Mouse (Mus musculus) heart, embryonic 13.5 days (tissue): ENCODE measurements around the gene Zbtb46. TPM values are rescaled to one million over a fixed set of nuclear protein-coding genes. Genes with fewer than 3 reads are reported as not detected.
A peak's percentile ranks its signal among the peaks of the same experiment; 100 is the strongest.

Experiments
- ATAC-seq: fragments of 200-750 bp; cut with Nextera tagmentation; 2 replicates; pipeline ENCODE4 v1.8.0; 2017; ENCODE audit warnings: moderate TSS enrichment; ENCODE audit not compliant: insufficient number of reproducible peaks, low FRiP score, low TSS enrichment; ENCODE audit errors: extremely low read depth
- H3K27ac ChIP-seq: fragments of 300-500 bp; sonication (generic); replicated peaks from 2 replicates; pipeline ENCODE4 v1.5.1; 2015; ENCODE audit warnings: moderate library complexity, mild to moderate bottlenecking, inconsistent platforms
- H3K27me3 ChIP-seq: fragments of 300-500 bp; sonication (generic); replicated peaks from 2 replicates; pipeline ENCODE4 v1.6.1; 2015; ENCODE audit warnings: mild to moderate bottlenecking, inconsistent platforms
- H3K36me3 ChIP-seq: fragments of 300-500 bp; sonication (generic); 2 replicates; pipeline ENCODE4 v1.6.1; 2015; ENCODE audit warnings: mild to moderate bottlenecking, inconsistent platforms
- H3K4me1 ChIP-seq: fragments of 300-500 bp; sonication (generic); 2 replicates; pipeline ENCODE4 v1.6.1; 2015; ENCODE audit warnings: inconsistent platforms
- H3K4me2 ChIP-seq: fragments of 300-500 bp; sonication (generic); 2 replicates; pipeline ENCODE4 v1.6.1; 2015; ENCODE audit warnings: inconsistent platforms, mild to moderate bottlenecking, moderate library complexity
- H3K4me3 ChIP-seq: fragments of 300-500 bp; sonication (generic); 2 replicates; pipeline ENCODE4 v1.5.1; 2015; ENCODE audit warnings: moderate library complexity, mild to moderate bottlenecking, inconsistent platforms
- H3K9ac ChIP-seq: fragments of 300-500 bp; sonication (generic); 2 replicates; pipeline ENCODE4 v1.6.1; 2015; ENCODE audit warnings: inconsistent platforms, mild to moderate bottlenecking, moderate library complexity
- H3K9me3 ChIP-seq: fragments of 300-500 bp; sonication (generic); 2 replicates; pipeline ENCODE4 v1.6.1; 2016; ENCODE audit warnings: inconsistent platforms
- WGBS: fragments of 180-500 bp; shearing (Covaris S2); methylation state at CpG from one replicate; pipeline ENCODE4 v1.1.7; 2015; ENCODE audit warnings: mixed read lengths; 5-methylcytosine and 5-hydroxymethylcytosine counted together
- polyA plus RNA-seq: library from polyadenylated mRNA; unstranded; fragments of >200 nt; fragmentation: Nextera tagmentation; extraction: Ambion mirVana; gene quantifications from 2 replicates; pipeline ENCODE4 v1.2.1, GENCODE M21; 2015

Zbtb46 gene
- polyA plus RNA-seq, 1 experiment from 2014 or later, result 10.6 TPM

- 0 out of 2 replicates have a peak overlapping the region, but pooled peaks have one; percentile 10 for H3K27ac ChIP-seq
- no peaks in the 10 kb centered on the region for H3K27me3 ChIP-seq
- H3K4me2 ChIP-seq, result no peak overlapping the region
- H3K4me3 ChIP-seq, result no peak overlapping the region
- H3K9ac ChIP-seq, result no peak overlapping the region
- no peaks in the 10 kb centered on the region for H3K36me3 ChIP-seq
- 78% methylated on average over 2 of the region's 2 CpGs for WGBS
- H3K4me1 ChIP-seq, result peaks cover 13% of the 10 kb centered on the region
- no peak for ATAC-seq
- H3K9me3 ChIP-seq, result no peaks in the 10 kb centered on the region
Measured at GRCm38 (mm10) chr2:181436246-181436645, 23.0 kb downstream of the Zbtb46 start.

- H3K36me3 ChIP-seq, result peaks cover 19% of the 10 kb centered on the region
- peak overlapping the region; percentile 48; the same call in 1 of the 2 replicates for H3K27ac ChIP-seq
- no peak overlapping the region for H3K4me3 ChIP-seq
- 51% methylated on average over 9 of the region's 9 CpGs for WGBS
- no peak for ATAC-seq
- H3K9me3 ChIP-seq, result no peaks in the 10 kb centered on the region
- H3K4me2 ChIP-seq, result peak overlapping the region; percentile 18; the same call in 1 of the 2 replicates
- no peak overlapping the region for H3K9ac ChIP-seq
- peaks cover 64% of the 10 kb centered on the region for H3K4me1 ChIP-seq
- no peaks in the 10 kb centered on the region for H3K27me3 ChIP-seq
Measured at GRCm38 (mm10) chr2:181423834-181424233, 35.4 kb downstream of the Zbtb46 start.

- H3K4me1 ChIP-seq, result peaks cover 74% of the 10 kb centered on the region
- no peak overlapping the region for H3K4me3 ChIP-seq
- H3K4me2 ChIP-seq, result peak overlapping the region; percentile 15; the same call in 1 of the 2 replicates
Measured at GRCm38 (mm10) chr2:181420903-181421638, 38.2 kb downstream of the Zbtb46 start.

GRCm38 (mm10) chr2:181420426-181420825, 38.8 kb downstream of the Zbtb46 start:
- peak overlapping the region; percentile 15; the same call in 1 of the 2 replicates for H3K4me2 ChIP-seq
- WGBS, result 26% methylated on average over 4 of the region's 4 CpGs
- ATAC-seq, result no peak
- H3K9ac ChIP-seq, result no peak overlapping the region
- H3K4me3 ChIP-seq, result no peak overlapping the region
- peaks cover 19% of the 10 kb centered on the region for H3K36me3 ChIP-seq
- no peaks in the 10 kb centered on the region for H3K27me3 ChIP-seq
- peaks cover 78% of the 10 kb centered on the region for H3K4me1 ChIP-seq
- H3K27ac ChIP-seq, result peak overlapping the region; percentile 34
- no peaks in the 10 kb centered on the region for H3K9me3 ChIP-seq

More at GRCm38 (mm10) chr2:181420903-181421638, 38.2 kb downstream of the Zbtb46 start:
- 26% methylated on average over 4 of the region's 4 CpGs for WGBS
- Histone ChIP-seq H3K27me3 (no peaks in the 10 kb centered on the region), H3K36me3 (peaks cover 19% of the 10 kb centered on the region), H3K27ac (peak overlapping the region; percentile 34), H3K9ac (no peak overlapping the region), H3K9me3 (no peaks in the 10 kb centered on the region)
- no peak for ATAC-seq

- ATAC-seq, result no peak
- H3K4me2 ChIP-seq, result no peak overlapping the region
- WGBS, result 16% methylated on average over 7 of the region's 7 CpGs
- no peaks in the 10 kb centered on the region for H3K27me3 ChIP-seq
- no peak overlapping the region for H3K4me3 ChIP-seq
- H3K27ac ChIP-seq, result no peak overlapping the region
- no peaks in the 10 kb centered on the region for H3K9me3 ChIP-seq
- peaks cover 68% of the 10 kb centered on the region for H3K4me1 ChIP-seq
- H3K9ac ChIP-seq, result no peak overlapping the region
- H3K36me3 ChIP-seq, result peaks cover 19% of the 10 kb centered on the region
Measured at GRCm38 (mm10) chr2:181419359-181419758, 39.9 kb downstream of the Zbtb46 start.

- H3K4me3 ChIP-seq, result no peak overlapping the region
- no peak overlapping the region for H3K4me2 ChIP-seq
- H3K4me1 ChIP-seq, result peaks cover 45% of the 10 kb centered on the region
- no peaks in the 10 kb centered on the region for H3K36me3 ChIP-seq
- no peak overlapping the region for H3K9ac ChIP-seq
- H3K9me3 ChIP-seq, result no peaks in the 10 kb centered on the region
- no peak for ATAC-seq
- H3K27ac ChIP-seq, result peak overlapping the region; percentile 20; the same call in 1 of the 2 replicates
- H3K27me3 ChIP-seq, result no peaks in the 10 kb centered on the region
- WGBS, result 37% methylated on average over 3 of the region's 3 CpGs
Measured at GRCm38 (mm10) chr2:181415945-181416344, 43.3 kb downstream of the Zbtb46 start.

GRCm38 (mm10) chr2:181413141-181413540, 46.1 kb downstream of the Zbtb46 start:
- no peak overlapping the region for H3K9ac ChIP-seq
- H3K36me3 ChIP-seq, result 0 out of 2 replicates have a peak, but pooled peaks cover 2% of the 10 kb centered on the region
- H3K27me3 ChIP-seq, result no peaks in the 10 kb centered on the region
- WGBS, result 36% methylated on average over 2 of the region's 2 CpGs
- no peak overlapping the region for H3K4me2 ChIP-seq
- H3K9me3 ChIP-seq, result no peaks in the 10 kb centered on the region
- H3K4me3 ChIP-seq, result no peak overlapping the region
- peaks cover 18% of the 10 kb centered on the region for H3K4me1 ChIP-seq
- no peak for ATAC-seq
- H3K27ac ChIP-seq, result peak overlapping the region; percentile 6; the same call in 1 of the 2 replicates

- H3K36me3 ChIP-seq, result peaks cover 10% of the 10 kb centered on the region
- 49% methylated on average over 4 of the region's 4 CpGs for WGBS
- peaks cover 12% of the 10 kb centered on the region for H3K4me1 ChIP-seq
- no peak overlapping the region for H3K9ac ChIP-seq
- H3K9me3 ChIP-seq, result no peaks in the 10 kb centered on the region
- H3K4me2 ChIP-seq, result no peak overlapping the region
- ATAC-seq, result no peak; the same call in 1 of the 2 replicates
- H3K27me3 ChIP-seq, result no peaks in the 10 kb centered on the region
- no peak overlapping the region for H3K27ac ChIP-seq
- no peak overlapping the region for H3K4me3 ChIP-seq
Measured at GRCm38 (mm10) chr2:181410760-181411473, 48.3 kb downstream of the Zbtb46 start.

- WGBS, result 72% methylated on average over 7 of the region's 7 CpGs
- Histone ChIP-seq H3K9ac (no peak overlapping the region), H3K4me3 (no peak overlapping the region), H3K4me1 (peaks cover 7% of the 10 kb centered on the region), H3K27ac (no peak overlapping the region), H3K27me3 (no peaks in the 10 kb centered on the region), H3K4me2 (no peak overlapping the region), H3K36me3 (peaks cover 16% of the 10 kb centered on the region), H3K9me3 (no peaks in the 10 kb centered on the region)
- no peak for ATAC-seq
Measured at GRCm38 (mm10) chr2:181409643-181410042, 49.6 kb downstream of the Zbtb46 start.

- no peak overlapping the region for H3K27ac ChIP-seq
- H3K4me2 ChIP-seq, result no peak overlapping the region
- H3K9me3 ChIP-seq, result no peaks in the 10 kb centered on the region
- H3K4me3 ChIP-seq, result no peak overlapping the region
- H3K9ac ChIP-seq, result no peak overlapping the region
- no peak for ATAC-seq
- H3K36me3 ChIP-seq, result peaks cover 17% of the 10 kb centered on the region
- no peaks in the 10 kb centered on the region for H3K4me1 ChIP-seq
- WGBS, result 87% methylated on average over 3 of the region's 3 CpGs
- no peaks in the 10 kb centered on the region for H3K27me3 ChIP-seq
Measured at GRCm38 (mm10) chr2:181403722-181404121, 55.5 kb downstream of the Zbtb46 start.

GRCm38 (mm10) chr2:181401497-181401896, 57.7 kb downstream of the Zbtb46 start:
- Histone ChIP-seq H3K4me1 (peaks cover 17% of the 10 kb centered on the region), H3K27me3 (no peaks in the 10 kb centered on the region), H3K9me3 (no peaks in the 10 kb centered on the region), H3K36me3 (peaks cover 10% of the 10 kb centered on the region; the same call in 1 of the 2 replicates), H3K27ac (no peak overlapping the region), H3K4me2 (no peak overlapping the region), H3K4me3 (no peak overlapping the region), H3K9ac (no peak overlapping the region)
- ATAC-seq, result no peak
- WGBS, result 5% methylated on average over 1 of the region's 1 CpGs
